ENCODE assay signal across 15 mouse cellular contexts in the genomic region with DNA sequence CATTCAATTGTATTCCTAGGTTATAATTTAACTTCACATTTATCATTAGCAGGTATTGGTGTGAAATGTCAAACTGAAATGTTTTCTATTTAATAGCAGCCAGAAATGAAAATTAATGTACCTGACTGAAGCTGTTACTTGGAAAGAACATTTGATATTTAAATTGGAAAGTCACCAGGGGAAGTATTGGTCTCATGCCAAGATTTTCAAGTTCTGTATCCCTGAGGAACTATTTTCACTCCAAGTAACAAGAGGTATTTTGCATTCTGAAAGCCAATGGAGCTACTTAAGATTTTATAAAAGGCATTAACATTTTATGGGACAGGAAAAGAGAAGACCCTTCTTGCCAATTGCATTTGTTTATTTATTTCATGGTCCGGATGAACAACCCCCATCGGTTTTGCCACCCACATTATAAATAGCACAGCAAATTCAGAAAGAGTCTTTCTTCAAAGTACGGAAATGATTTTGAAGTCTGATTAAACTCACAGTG.
DNase-seq lines count a peak whose midpoint lies in the region; ATAC-seq and TF ChIP-seq lines count a peak whose summit lies in the region.
"Had no signal": no experiment of that assay in that cellular context is flagged by ENCODE, and none has a peak within 500 bp of the region (broad histone marks: within the 10 kb centered on the region; RNA-seq: fewer than 3 reads in every experiment).

No protein-coding gene starts in this region.

- H3K9me3 ChIP-seq in forebrain, embryonic 14.5 days (replicated peaks; ENCODE audit: control insufficient read depth, low read length): no peaks in the 10 kb centered on the region
- no peaks in the 10 kb centered on the region for H3K9me3 ChIP-seq in forebrain, embryonic 11.5 days (ENCODE audit: control insufficient read depth, low read length)
- H3K9me3 ChIP-seq in kidney, postnatal 0 days (replicated peaks; ENCODE audit: low read length): no peaks in the 10 kb centered on the region
- no peaks in the 10 kb centered on the region for H3K9me3 ChIP-seq in neural tube, embryonic 11.5 days (ENCODE audit: control insufficient read depth, low read length)
- no peaks in the 10 kb centered on the region for H3K9me3 ChIP-seq in neural tube, embryonic 15.5 days (replicated peaks)
- H3K9me3 ChIP-seq: heart, embryonic 13.5 days; limb, embryonic 13.5 days had no signal

- TF ChIP-seq CTCF in kidney, postnatal 0 days (IDR thresholded peaks at IDR 0.05; ENCODE audit: low read depth): no peak

- no peak; the same call in 1 of the 2 replicates for ATAC-seq in forebrain, embryonic 14.5 days
- ATAC-seq in forebrain, embryonic 11.5 days (replicated peaks; ENCODE audit: low FRiP score): no peak
- no peak for ATAC-seq in kidney, postnatal 0 days (replicated peaks; ENCODE audit: low FRiP score, low read depth)
- 0 out of 2 replicates have a peak, but pooled peaks have one; percentile 16 for ATAC-seq in neural tube, embryonic 11.5 days (ENCODE audit: insufficient read depth, low FRiP score, low TSS enrichment)
- peak; percentile 11; the same call in 1 of the 2 replicates for ATAC-seq in neural tube, embryonic 15.5 days (ENCODE audit: low FRiP score)
- ATAC-seq: activated CD4-positive, CD25-positive, alpha-beta regulatory T cell, adult 4 months; inflammation-experienced regulatory T-cells, adult 6 months had no signal

- 43% methylated on average over 3 of the region's 3 CpGs for WGBS in forebrain, embryonic 14.5 days
- WGBS in forebrain, embryonic 11.5 days: 70% methylated on average over 3 of the region's 3 CpGs
- WGBS in kidney, postnatal 0 days: 46% methylated on average over 3 of the region's 3 CpGs
- 61% methylated on average over 3 of the region's 3 CpGs for WGBS in neural tube, embryonic 11.5 days
- WGBS in neural tube, embryonic 15.5 days: 18% methylated on average over 3 of the region's 3 CpGs

- H3K36me3 ChIP-seq in forebrain, embryonic 14.5 days (ENCODE audit: control insufficient read depth, insufficient read depth, low read length): no peaks in the 10 kb centered on the region
- H3K36me3 ChIP-seq in forebrain, embryonic 11.5 days (ENCODE audit: control insufficient read depth, insufficient read depth, low read length): no peaks in the 10 kb centered on the region
- H3K36me3 ChIP-seq in kidney, postnatal 0 days (ENCODE audit: insufficient read depth, low read length): no peaks in the 10 kb centered on the region
- H3K36me3 ChIP-seq in neural tube, embryonic 11.5 days (ENCODE audit: control insufficient read depth, insufficient read depth, low read length): no peaks in the 10 kb centered on the region
- H3K36me3 ChIP-seq in neural tube, embryonic 15.5 days: no peaks in the 10 kb centered on the region
- H3K36me3 ChIP-seq: heart, embryonic 13.5 days; limb, embryonic 13.5 days had no signal

- H3K4me1 ChIP-seq in forebrain, embryonic 14.5 days (ENCODE audit: control insufficient read depth, insufficient read depth, low read length): no peaks in the 10 kb centered on the region
- H3K4me1 ChIP-seq in forebrain, embryonic 11.5 days (replicated peaks; ENCODE audit: control insufficient read depth, insufficient read depth, low read length): no peaks in the 10 kb centered on the region
- H3K4me1 ChIP-seq in kidney, postnatal 0 days (replicated peaks; ENCODE audit: insufficient read depth, low read length): no peaks in the 10 kb centered on the region
- H3K4me1 ChIP-seq in neural tube, embryonic 11.5 days (ENCODE audit: control insufficient read depth, insufficient read depth, low read length): no peaks in the 10 kb centered on the region
- no peaks in the 10 kb centered on the region for H3K4me1 ChIP-seq in neural tube, embryonic 15.5 days
- H3K4me1 ChIP-seq: heart, embryonic 13.5 days had no signal

- no peak overlapping the region for H3K27ac ChIP-seq in forebrain, embryonic 14.5 days (ENCODE audit: low read depth, low read length)
- H3K27ac ChIP-seq in forebrain, embryonic 11.5 days (ENCODE audit: low read depth, low read length): no peak overlapping the region
- H3K27ac ChIP-seq in kidney, postnatal 0 days: no peak overlapping the region
- no peak overlapping the region for H3K27ac ChIP-seq in neural tube, embryonic 11.5 days (ENCODE audit: low read depth, low read length)
- H3K27ac ChIP-seq in neural tube, embryonic 15.5 days (replicated peaks): no peak overlapping the region
- H3K27ac ChIP-seq: heart, embryonic 13.5 days; limb, embryonic 13.5 days had no signal

- H3K4me2 ChIP-seq in forebrain, embryonic 14.5 days (ENCODE audit: low read length): no peak overlapping the region
- H3K4me2 ChIP-seq in forebrain, embryonic 11.5 days (ENCODE audit: low read depth, low read length, severe bottlenecking): no peak overlapping the region
- no peak overlapping the region for H3K4me2 ChIP-seq in kidney, postnatal 0 days (ENCODE audit: low read length)
- H3K4me2 ChIP-seq in neural tube, embryonic 11.5 days (ENCODE audit: low read depth): no peak overlapping the region
- H3K4me2 ChIP-seq in neural tube, embryonic 15.5 days: no peak overlapping the region
- H3K4me2 ChIP-seq: heart, embryonic 13.5 days; limb, embryonic 13.5 days had no signal

- H3K27me3 ChIP-seq in forebrain, embryonic 14.5 days (replicated peaks; ENCODE audit: control insufficient read depth, insufficient read depth, low read length): no peaks in the 10 kb centered on the region
- no peaks in the 10 kb centered on the region for H3K27me3 ChIP-seq in forebrain, embryonic 11.5 days (ENCODE audit: control insufficient read depth, insufficient read depth, low read length)
- no peaks in the 10 kb centered on the region for H3K27me3 ChIP-seq in kidney, postnatal 0 days (ENCODE audit: insufficient read depth, low read length)
- no peaks in the 10 kb centered on the region for H3K27me3 ChIP-seq in neural tube, embryonic 11.5 days (ENCODE audit: control insufficient read depth, insufficient read depth, low read length)
- H3K27me3 ChIP-seq in neural tube, embryonic 15.5 days (replicated peaks): no peaks in the 10 kb centered on the region
- H3K27me3 ChIP-seq: heart, embryonic 13.5 days; limb, embryonic 13.5 days had no signal

- H3K4me3 ChIP-seq in forebrain, embryonic 14.5 days (ENCODE audit: low read depth, low read length): no peak overlapping the region
- H3K4me3 ChIP-seq in forebrain, embryonic 11.5 days (ENCODE audit: low read depth, low read length): no peak overlapping the region
- H3K4me3 ChIP-seq in kidney, postnatal 0 days (replicated peaks; ENCODE audit: low read depth, low read length): no peak overlapping the region
- no peak overlapping the region for H3K4me3 ChIP-seq in neural tube, embryonic 11.5 days (ENCODE audit: low read depth, low read length)
- H3K4me3 ChIP-seq in neural tube, embryonic 15.5 days (replicated peaks): no peak overlapping the region
- H3K4me3 ChIP-seq: heart, embryonic 13.5 days; limb, embryonic 13.5 days had no signal

- DNase-seq in forebrain, embryonic 14.5 days (ENCODE audit: low spot score): peak; percentile 32
- DNase-seq in forebrain, embryonic 11.5 days (ENCODE audit: low spot score): no peak
- DNase-seq in kidney, postnatal 0 days (ENCODE audit: low spot score): peak; percentile 41
- no peak for DNase-seq in kidney, adult 11 months
- no peak for DNase-seq in neural tube, embryonic 11.5 days (ENCODE audit: low spot score)
- DNase-seq in neural tube, embryonic 10.5 days (ENCODE audit: extremely low spot score, low spot score): no peak
- no peak for DNase-seq in adrenal gland, postnatal 10 days
- DNase-seq: B cell, adult 2 months; heart, postnatal 4 days; thymus, postnatal 25 days had no signal

- no peak overlapping the region for H3K9ac ChIP-seq in forebrain, embryonic 14.5 days (ENCODE audit: low read length)
- H3K9ac ChIP-seq in forebrain, embryonic 11.5 days (ENCODE audit: low read length): no peak overlapping the region
- H3K9ac ChIP-seq in kidney, postnatal 0 days (ENCODE audit: low read depth, low read length): no peak overlapping the region
- no peak overlapping the region for H3K9ac ChIP-seq in neural tube, embryonic 11.5 days (ENCODE audit: low read length)
- H3K9ac ChIP-seq in neural tube, embryonic 15.5 days (replicated peaks): no peak overlapping the region
- H3K9ac ChIP-seq: heart, embryonic 13.5 days; limb, embryonic 13.5 days had no signal

Comparison
In these comparisons a context has a peak if more than half of its experiments do, and no peak if none do; other contexts are left out.
1. DNase-seq: peak in forebrain, embryonic 14.5 days (single experiment) and kidney, postnatal 0 days (single experiment); none in forebrain, embryonic 11.5 days (single experiment), kidney, adult 11 months (single experiment), neural tube, embryonic 11.5 days (single experiment), neural tube, embryonic 10.5 days (single experiment) and adrenal gland, postnatal 10 days (single experiment).
2. ATAC-seq: peak in neural tube, embryonic 11.5 days (single experiment) and neural tube, embryonic 15.5 days (single experiment); none in forebrain, embryonic 14.5 days (single experiment), forebrain, embryonic 11.5 days (single experiment) and kidney, postnatal 0 days (single experiment).